Mouse (Mus musculus) stomach, embryonic 14.5 days (tissue): Measurements from ENCODE around the gene Tuba3a. TPM values are rescaled to one million over a fixed set of nuclear protein-coding genes. Genes with fewer than 3 reads are reported as not detected.
A peak's percentile ranks its signal among the peaks of the same experiment; 100 is the strongest.

Experiments
- ATAC-seq: fragments of 200-750 bp; cut with Nextera tagmentation; 2 replicates; pipeline ENCODE4 v1.8.0; 2017; ENCODE audit warnings: low read depth, moderate TSS enrichment; ENCODE audit not compliant: insufficient number of reproducible peaks, insufficient read depth, low FRiP score
- H3K27ac ChIP-seq: fragments of 300-500 bp; sonication (generic); 2 replicates; pipeline ENCODE4 v1.5.1; 2014; ENCODE audit warnings: mild to moderate bottlenecking, low read length, moderate library complexity, mixed read lengths
- H3K27me3 ChIP-seq: fragments of 300-500 bp; sonication (generic); 2 replicates; pipeline ENCODE4 v1.6.1; 2014; ENCODE audit warnings: low read length, control low read depth, mixed read lengths; ENCODE audit not compliant: control insufficient read depth, insufficient read depth
- H3K36me3 ChIP-seq: fragments of 300-500 bp; sonication (generic); 2 replicates; pipeline ENCODE4 v1.6.1; 2014; ENCODE audit warnings: mild to moderate bottlenecking, control low read depth, low read length, moderate library complexity, mixed read lengths; ENCODE audit not compliant: control insufficient read depth, insufficient read depth
- H3K4me1 ChIP-seq: fragments of 300-500 bp; sonication (generic); 2 replicates; pipeline ENCODE4 v1.6.1; 2014; ENCODE audit warnings: low read length, control low read depth, mixed read lengths; ENCODE audit not compliant: control insufficient read depth, insufficient read depth
- H3K4me2 ChIP-seq: fragments of 300-500 bp; sonication (generic); replicated peaks from 2 replicates; pipeline ENCODE4 v1.6.1; 2014; ENCODE audit warnings: low read depth, low read length, control low read depth
- H3K4me3 ChIP-seq: fragments of 300-500 bp; sonication (generic); 2 replicates; pipeline ENCODE4 v1.5.1; 2014; ENCODE audit warnings: low read depth, low read length, control low read depth
- H3K9ac ChIP-seq: fragments of 300-500 bp; sonication (generic); replicated peaks from 2 replicates; pipeline ENCODE4 v1.6.1; 2014; ENCODE audit warnings: low read depth, mild to moderate bottlenecking, control low read depth, low read length, moderate library complexity, mixed read lengths
- H3K9me3 ChIP-seq: fragments of 300-500 bp; sonication (generic); 2 replicates; pipeline ENCODE4 v1.6.1; 2016; ENCODE audit warnings: low read depth, low read length, control low read depth; ENCODE audit not compliant: control insufficient read depth
- WGBS: fragments of 180-500 bp; shearing (Covaris S2); extraction: QIAGEN DNeasy Blood & Tissue Kit; methylation state at CpG from one replicate; pipeline ENCODE4 v1.1.7; 2014; 5-methylcytosine and 5-hydroxymethylcytosine counted together
- polyA plus RNA-seq: library from polyadenylated mRNA; unstranded; fragments of >200 nt; fragmentation: Nextera tagmentation; extraction: Ambion mirVana; gene quantifications from 2 replicates; pipeline ENCODE4 v1.2.1, GENCODE M21; 2014

The Tuba3a gene
- polyA plus RNA-seq, 1 experiment from 2014 or later = not detected

DNA sequence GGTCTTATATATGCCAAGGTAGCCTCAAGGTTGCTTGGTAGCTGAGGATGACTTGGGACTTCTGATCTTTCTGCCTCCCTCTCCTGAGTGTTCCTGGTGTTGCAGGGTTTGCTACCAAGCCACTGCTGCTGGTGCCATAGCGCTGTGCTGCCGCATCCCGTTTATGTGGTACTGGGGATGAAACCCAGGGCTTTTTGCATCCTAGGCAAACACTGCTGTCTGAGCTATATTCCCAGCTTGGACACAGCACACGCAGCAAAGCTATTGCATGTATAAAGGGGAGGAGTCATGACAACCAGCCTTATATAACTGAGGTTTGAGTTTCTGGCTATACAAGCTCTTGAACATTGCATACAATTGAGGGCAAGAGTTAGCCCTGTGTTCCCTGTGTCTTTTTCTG is 48.4 kb downstream of the Tuba3a start:
- no peak overlapping the region for H3K27ac ChIP-seq
- ATAC-seq = no peak
- H3K27me3 ChIP-seq = no peaks in the 10 kb centered on the region
- H3K9ac ChIP-seq = no peak overlapping the region
- 84% methylated on average over 4 of the region's 4 CpGs for WGBS
- H3K36me3 ChIP-seq = no peaks in the 10 kb centered on the region
- no peaks in the 10 kb centered on the region for H3K4me1 ChIP-seq
- no peak overlapping the region for H3K4me2 ChIP-seq
- no peaks in the 10 kb centered on the region for H3K9me3 ChIP-seq
- no peak overlapping the region for H3K4me3 ChIP-seq

DNA sequence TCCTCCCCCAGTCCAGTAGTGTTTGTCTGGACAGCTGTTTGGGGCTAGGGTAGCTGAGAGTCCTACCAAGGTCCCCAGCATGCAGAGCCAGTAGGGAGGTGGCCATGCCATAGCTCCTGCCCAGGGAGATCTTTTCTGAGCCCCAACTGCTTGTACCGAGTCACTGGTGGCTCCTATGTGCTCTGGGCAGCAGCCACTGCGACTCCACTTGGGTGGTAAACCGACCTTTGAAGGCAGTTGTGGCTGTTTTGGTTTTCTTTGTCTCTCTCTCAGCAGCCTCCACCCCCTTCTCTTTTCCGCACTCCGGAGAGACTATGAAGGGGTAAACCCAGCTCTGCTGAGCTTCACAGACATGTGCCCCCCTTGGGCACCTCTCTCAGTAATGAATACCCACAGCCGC is 49.1 kb downstream of the Tuba3a start, which contains the start of gene Cd27:
TSS of gene Cd27 (minus strand) at position 229 of the 400 bp plus-strand sequence.
- ATAC-seq = no peak
- WGBS = 47% methylated on average over 6 of the region's 6 CpGs
- no peaks in the 10 kb centered on the region for H3K9me3 ChIP-seq
- no peak within 1 kb of the TSS for H3K9ac ChIP-seq
- H3K4me1 ChIP-seq = 0 out of 2 replicates have a peak, but pooled peaks cover 4% of the 10 kb centered on the region
- no peak within 1 kb of the TSS for H3K4me2 ChIP-seq
- H3K27ac ChIP-seq = no peak within 1 kb of the TSS
- no peak within 1 kb of the TSS for H3K4me3 ChIP-seq
- H3K27me3 ChIP-seq = no peaks in the 10 kb centered on the region
- H3K36me3 ChIP-seq = no peaks in the 10 kb centered on the region

DNA sequence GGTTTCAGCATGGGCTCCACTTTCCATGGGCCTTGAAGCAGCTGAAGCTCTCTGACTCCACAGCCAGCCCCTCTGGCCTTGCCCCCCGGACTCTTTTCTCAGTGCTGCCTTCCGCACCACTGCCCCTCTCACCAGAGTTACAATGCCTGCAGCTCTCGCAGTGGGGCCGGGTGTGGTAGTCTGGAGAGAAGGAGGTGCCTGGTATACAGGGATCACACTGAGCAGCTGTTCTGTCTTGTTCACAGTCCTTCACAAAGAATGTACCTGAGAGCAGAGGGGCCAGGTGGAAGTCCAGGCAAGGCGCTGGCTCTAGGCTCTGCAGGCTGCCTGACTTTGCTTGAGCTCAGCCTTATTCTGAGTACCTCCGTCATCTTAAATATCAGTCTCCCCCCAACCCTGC is 49.5 kb downstream of the Tuba3a start:
- no peak for ATAC-seq
- Histone ChIP-seq H3K4me3 (no peak overlapping the region), H3K27ac (no peak overlapping the region), H3K4me1 (0 out of 2 replicates have a peak, but pooled peaks cover 5% of the 10 kb centered on the region), H3K36me3 (no peaks in the 10 kb centered on the region), H3K9ac (no peak overlapping the region), H3K4me2 (no peak overlapping the region), H3K9me3 (no peaks in the 10 kb centered on the region), H3K27me3 (no peaks in the 10 kb centered on the region)
- WGBS = 63% methylated on average over 6 of the region's 6 CpGs

DNA sequence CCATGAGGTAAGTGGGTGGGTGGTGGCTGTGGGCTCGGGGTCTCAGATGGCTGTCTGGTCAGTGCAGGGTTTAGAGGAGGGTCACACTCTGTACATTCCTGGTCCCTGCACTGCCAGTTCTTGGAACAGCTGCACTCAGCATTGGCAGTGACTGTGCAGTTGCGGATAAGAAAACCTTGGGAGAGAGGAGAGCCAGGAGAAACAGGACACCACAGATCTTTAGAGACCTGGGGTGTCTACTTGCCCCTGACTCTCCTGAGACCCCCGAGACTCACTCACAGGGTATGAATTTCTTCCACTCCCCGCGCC is 51.4 kb downstream of the Tuba3a start:
- Histone ChIP-seq H3K4me1 (0 out of 2 replicates have a peak, but pooled peaks cover 5% of the 10 kb centered on the region), H3K9ac (no peak overlapping the region; the same call in 1 of the 2 replicates), H3K27ac (no peak overlapping the region), H3K4me2 (no peak overlapping the region), H3K4me3 (no peak overlapping the region), H3K27me3 (no peaks in the 10 kb centered on the region), H3K36me3 (no peaks in the 10 kb centered on the region), H3K9me3 (no peaks in the 10 kb centered on the region)
- 49% methylated on average over 5 of the region's 5 CpGs for whole genome bisulfite sequencing
- no peak for ATAC-seq

DNA sequence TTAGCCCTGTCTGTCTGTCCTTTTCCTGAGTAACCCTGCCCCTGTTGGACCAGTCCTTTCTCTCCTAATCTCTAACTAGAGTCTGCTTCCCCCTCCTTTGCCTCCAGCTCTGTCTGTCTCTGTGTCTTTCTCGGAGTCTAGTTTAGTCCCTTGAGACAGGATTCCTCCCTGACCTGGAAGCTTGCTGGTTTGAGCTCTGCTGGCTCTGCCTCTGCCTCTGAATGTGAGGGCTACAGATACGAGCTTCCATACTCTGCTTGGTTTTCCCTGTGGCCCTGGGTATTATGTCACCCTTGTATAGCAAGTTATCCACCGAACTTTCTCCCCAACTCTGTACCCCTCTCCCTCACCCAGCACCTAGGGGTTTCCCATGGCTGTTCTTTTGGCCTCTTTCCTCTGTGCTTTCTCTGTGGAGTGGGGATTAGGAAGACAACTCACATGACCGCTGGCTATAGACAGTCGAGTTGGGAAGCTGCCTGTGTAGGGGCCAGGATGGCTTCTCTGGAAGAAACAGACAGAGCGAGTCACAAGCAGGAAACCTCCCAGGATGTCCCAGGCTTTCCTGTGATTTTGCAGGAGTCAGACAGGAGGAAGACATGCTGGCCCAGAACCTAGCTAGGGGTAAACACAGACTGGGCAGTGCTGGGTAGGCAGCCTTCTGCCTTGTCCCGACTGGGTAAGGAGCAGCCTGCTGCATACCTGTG is 51.9 kb downstream of the Tuba3a start:
- 52% methylated on average over 7 of the region's 7 CpGs for WGBS

DNA sequence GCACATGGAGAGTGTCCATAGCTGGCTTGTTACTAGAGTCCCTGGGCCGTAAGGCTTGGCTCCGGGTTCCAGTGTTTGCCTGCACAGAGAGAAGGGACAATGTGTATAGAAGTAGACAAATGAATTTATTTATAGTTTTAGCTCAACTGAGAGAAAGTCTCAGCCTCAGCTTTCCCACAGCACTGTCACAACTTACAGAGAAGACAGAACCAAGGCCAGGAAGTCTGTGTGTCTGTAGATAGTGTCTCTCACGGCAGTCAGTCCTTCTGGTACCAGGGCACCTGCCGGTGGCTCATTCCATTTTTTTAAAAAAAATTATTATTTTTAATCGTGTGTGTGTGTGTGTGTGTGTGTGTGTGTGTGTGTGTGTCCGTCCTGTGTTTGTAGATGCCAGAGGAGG is 53.3 kb downstream of the Tuba3a start:
- Histone ChIP-seq H3K4me3 (no peak overlapping the region), H3K36me3 (no peaks in the 10 kb centered on the region), H3K27me3 (no peaks in the 10 kb centered on the region), H3K4me2 (no peak overlapping the region), H3K9ac (no peak overlapping the region), H3K27ac (no peak overlapping the region), H3K4me1 (0 out of 2 replicates have a peak, but pooled peaks cover 5% of the 10 kb centered on the region), H3K9me3 (no peaks in the 10 kb centered on the region)
- ATAC-seq = no peak
- WGBS = 69% methylated on average over 6 of the region's 6 CpGs

More for the DNA sequence above, 51.9 kb downstream of the Tuba3a start:
- Histone ChIP-seq H3K4me1 (0 out of 2 replicates have a peak, but pooled peaks cover 5% of the 10 kb centered on the region), H3K9me3 (no peaks in the 10 kb centered on the region), H3K27ac (no peak overlapping the region), H3K9ac (no peak overlapping the region; the same call in 1 of the 2 replicates), H3K36me3 (no peaks in the 10 kb centered on the region), H3K27me3 (no peaks in the 10 kb centered on the region), H3K4me3 (no peak overlapping the region), H3K4me2 (no peak overlapping the region)
- no peak for ATAC-seq

DNA sequence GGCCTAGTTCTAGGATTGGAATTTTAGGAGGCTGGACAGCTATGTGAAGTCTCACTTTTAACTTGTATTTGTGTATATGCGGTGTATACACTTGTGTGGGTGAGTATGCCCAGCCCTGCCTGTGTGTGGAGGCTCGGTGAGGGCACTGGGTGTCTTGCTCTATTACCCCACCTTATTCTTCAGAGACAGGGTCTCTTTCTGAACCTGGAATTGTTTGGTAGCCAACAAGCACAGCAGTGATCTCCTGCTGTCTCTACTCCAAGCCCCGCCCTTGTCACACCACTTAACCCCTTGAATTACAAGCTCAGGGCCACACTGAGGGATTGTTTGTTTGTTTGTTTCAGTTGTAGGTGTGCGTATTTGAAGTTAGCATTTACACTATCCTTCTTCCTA is 53.8 kb downstream of the Tuba3a start:
- no peak; the same call in 1 of the 2 replicates for ATAC-seq
- Histone ChIP-seq H3K27ac (peak overlapping the region; percentile 81; the same call in 1 of the 2 replicates), H3K27me3 (no peaks in the 10 kb centered on the region), H3K9ac (peak overlapping the region; percentile 82; the same call in 1 of the 2 replicates), H3K4me1 (0 out of 2 replicates have a peak, but pooled peaks cover 5% of the 10 kb centered on the region), H3K36me3 (no peaks in the 10 kb centered on the region), H3K4me2 (peak overlapping the region; percentile 97), H3K9me3 (no peaks in the 10 kb centered on the region), H3K4me3 (peak overlapping the region; percentile 47)
- WGBS = 49% methylated on average over 4 of the region's 4 CpGs

DNA sequence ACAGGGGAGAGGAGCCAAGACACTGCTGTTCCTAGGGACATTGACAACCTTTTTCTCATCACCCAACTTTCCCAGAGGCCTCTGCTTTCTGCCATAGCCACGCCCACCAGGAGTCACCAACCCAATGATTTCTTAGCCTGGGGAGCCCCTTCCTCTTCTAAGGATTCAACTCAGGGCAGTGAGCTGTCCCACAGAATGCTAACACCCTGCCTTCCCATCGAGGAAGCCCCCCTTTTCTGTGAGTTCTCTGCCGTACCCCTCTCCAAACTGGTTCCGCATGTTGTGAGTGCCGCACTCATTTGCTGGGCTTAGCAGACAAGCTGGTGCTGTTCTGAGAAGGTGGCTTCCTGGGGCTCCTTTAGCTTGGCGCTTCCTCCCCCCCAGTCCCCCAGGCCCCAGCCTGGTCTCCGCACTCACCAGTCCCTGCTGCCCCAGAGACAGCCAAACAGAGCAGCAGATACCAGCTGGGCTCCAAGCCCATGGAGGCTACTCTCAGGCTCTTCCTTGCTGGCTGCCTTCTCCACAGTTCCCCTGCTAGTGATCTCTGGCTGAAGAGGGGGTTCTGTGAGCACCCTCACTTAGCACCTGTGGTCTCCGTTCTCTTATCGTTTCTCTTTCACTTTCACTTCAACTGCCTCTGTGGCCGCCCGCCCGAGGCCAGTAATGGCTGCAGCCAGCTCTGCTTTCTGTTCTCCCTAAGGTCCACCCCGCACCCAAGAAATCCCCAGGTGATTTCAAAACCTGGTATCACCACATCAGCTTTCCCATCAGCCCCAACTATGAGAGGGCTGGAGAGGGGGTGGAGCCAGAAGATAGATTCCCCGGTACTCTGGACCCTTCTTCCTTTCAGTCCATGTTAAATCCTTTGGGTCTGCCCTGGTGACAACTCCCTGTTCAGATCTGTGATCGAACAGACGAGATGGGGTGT is 54.5 kb downstream of the Tuba3a start, which contains the start of gene Tapbpl:
TSS of gene Tapbpl (minus strand) at position 744 of the 928 bp plus-strand sequence.
- Histone ChIP-seq H3K27me3 (no peaks in the 10 kb centered on the region), H3K9me3 (no peaks in the 10 kb centered on the region), H3K36me3 (no peaks in the 10 kb centered on the region), H3K9ac (peak within 1 kb of the TSS; percentile 82), H3K4me1 (0 out of 2 replicates have a peak, but pooled peaks cover 5% of the 10 kb centered on the region), H3K27ac (peak within 1 kb of the TSS; percentile 81), H3K4me2 (peak within 1 kb of the TSS; percentile 97), H3K4me3 (peak within 1 kb of the TSS; percentile 47)
- peak; percentile 50 for ATAC-seq
- WGBS = 1% methylated on average over 16 of the region's 16 CpGs
